Mouse (Mus musculus) central nervous system, embryonic 11.5 days (tissue): ENCODE data around the gene Zscan4d. TPM values are rescaled to one million over a fixed set of nuclear protein-coding genes. Genes with fewer than 3 reads are reported as not detected.

ENCODE experiments used
- polyA plus RNA-seq: library from polyadenylated mRNA; depleted of rRNA; stranded (reverse); fragments of >200 nt; gene quantifications from 2 replicates; pipeline ENCODE4 v1.2.3, GENCODE M21; 2012; rRNA removed

Zscan4d gene
- not detected in 2 replicates for polyA plus RNA-seq

GRCm38 (mm10) chr7:11166059-11166458, at the start of gene Zscan4d:
Gene Zscan4d, minus strand, starts transcription at chr7:11166159.

Other genes with a start within 250 kb of the Zscan4d start
- gene Zscan4c, start 160.4 kb downstream of the Zscan4d start, polyA plus RNA-seq = not detected in 2 replicates
- not detected in 2 replicates for gene Zscan4-ps1, start 96.5 kb downstream of the Zscan4d start, polyA plus RNA-seq
- not detected in 2 replicates for gene Zscan4e, start 144.5 kb upstream of the Zscan4d start, polyA plus RNA-seq
- not detected in 2 replicates for gene Zscan4f, start 231.8 kb upstream of the Zscan4d start, polyA plus RNA-seq